In genomic region chr3:58172096-58172495, GRCm38 (mm10) we compare ENCODE assay signal across 30 mouse cellular contexts.
DNase-seq lines count a peak whose midpoint lies in the region; ATAC-seq and TF ChIP-seq lines count a peak whose summit lies in the region.
"Had no signal": no experiment of that assay in that cellular context is flagged by ENCODE, and none has a peak within 500 bp of the region (broad histone marks: within the 10 kb centered on the region; RNA-seq: fewer than 3 reads in every experiment).

No protein-coding gene starts in this region.

- no peaks in the 10 kb centered on the region for H3K27me3 ChIP-seq in intestine, embryonic 14.5 days (replicated peaks; ENCODE audit: control insufficient read depth, insufficient read depth, low read length)
- H3K27me3 ChIP-seq in intestine, postnatal 0 days (replicated peaks; ENCODE audit: control insufficient read depth, insufficient read depth, low read length): no peaks in the 10 kb centered on the region
- H3K27me3 ChIP-seq in kidney, embryonic 16.5 days (ENCODE audit: insufficient read depth, low read length): no peaks in the 10 kb centered on the region
- H3K27me3 ChIP-seq: embryonic facial prominence, embryonic 13.5 days; heart, embryonic 15.5 days; hindbrain, embryonic 13.5 days; kidney, embryonic 15.5 days; limb, embryonic 13.5 days; lung, embryonic 15.5 days; neural tube, embryonic 12.5 days had no signal

- no peak overlapping the region for H3K9ac ChIP-seq in intestine, embryonic 14.5 days (ENCODE audit: low read length)
- no peak overlapping the region for H3K9ac ChIP-seq in intestine, postnatal 0 days (ENCODE audit: low read depth, low read length)
- no peak overlapping the region for H3K9ac ChIP-seq in kidney, embryonic 16.5 days (replicated peaks; ENCODE audit: low read length)
- H3K9ac ChIP-seq: embryonic facial prominence, embryonic 13.5 days; heart, embryonic 15.5 days; hindbrain, embryonic 13.5 days; kidney, embryonic 15.5 days; limb, embryonic 13.5 days; lung, embryonic 15.5 days; neural tube, embryonic 12.5 days had no signal

- H3K9me3 ChIP-seq in intestine, embryonic 14.5 days (ENCODE audit: control insufficient read depth, low read length): no peaks in the 10 kb centered on the region
- no peaks in the 10 kb centered on the region for H3K9me3 ChIP-seq in intestine, postnatal 0 days (ENCODE audit: control insufficient read depth)
- no peaks in the 10 kb centered on the region for H3K9me3 ChIP-seq in kidney, embryonic 16.5 days (ENCODE audit: low read length)
- H3K9me3 ChIP-seq: embryonic facial prominence, embryonic 13.5 days; heart, embryonic 15.5 days; hindbrain, embryonic 13.5 days; kidney, embryonic 15.5 days; limb, embryonic 13.5 days; lung, embryonic 15.5 days; neural tube, embryonic 12.5 days had no signal

- H3K4me3 ChIP-seq in intestine, embryonic 14.5 days (ENCODE audit: low read depth, low read length): no peak overlapping the region
- no peak overlapping the region for H3K4me3 ChIP-seq in intestine, postnatal 0 days (ENCODE audit: low read depth, low read length)
- H3K4me3 ChIP-seq in embryonic fibroblast, embryonic 13.5 days (ENCODE audit: insufficient read depth, low read length): no peak overlapping the region
- no peak overlapping the region for H3K4me3 ChIP-seq in kidney, embryonic 16.5 days (ENCODE audit: low read length)
- H3K4me3 ChIP-seq: embryonic facial prominence, embryonic 13.5 days; erythroblast, embryonic 14.5 days; gastrocnemius, adult 2 months; heart, embryonic 15.5 days; hindbrain, embryonic 13.5 days; kidney, embryonic 15.5 days; layer of hippocampus, adult 2 months; limb, embryonic 13.5 days; lung, embryonic 15.5 days; myocyte; neural tube, embryonic 12.5 days had no signal

- no peak overlapping the region for H3K4me2 ChIP-seq in intestine, embryonic 14.5 days (ENCODE audit: low read length)
- H3K4me2 ChIP-seq in intestine, postnatal 0 days (replicated peaks; ENCODE audit: low read depth): no peak overlapping the region
- H3K4me2 ChIP-seq in kidney, embryonic 16.5 days (replicated peaks; ENCODE audit: low read depth, low read length): no peak overlapping the region
- H3K4me2 ChIP-seq: embryonic facial prominence, embryonic 13.5 days; heart, embryonic 15.5 days; hindbrain, embryonic 13.5 days; kidney, embryonic 15.5 days; limb, embryonic 13.5 days; liver, embryonic 11.5 days; lung, embryonic 15.5 days; midbrain, embryonic 11.5 days; neural tube, embryonic 12.5 days had no signal

- H3K36me3 ChIP-seq in intestine, embryonic 14.5 days (ENCODE audit: control insufficient read depth, insufficient read depth, low read length): no peaks in the 10 kb centered on the region
- H3K36me3 ChIP-seq in intestine, postnatal 0 days (ENCODE audit: control insufficient read depth, insufficient read depth): no peaks in the 10 kb centered on the region
- no peaks in the 10 kb centered on the region for H3K36me3 ChIP-seq in kidney, embryonic 16.5 days (ENCODE audit: insufficient read depth, low read length)
- H3K36me3 ChIP-seq: embryonic facial prominence, embryonic 13.5 days; heart, embryonic 15.5 days; hindbrain, embryonic 13.5 days; kidney, embryonic 15.5 days; limb, embryonic 13.5 days; lung, embryonic 15.5 days; neural tube, embryonic 12.5 days had no signal

- no peak for TF ChIP-seq CTCF in intestine, postnatal 0 days (IDR thresholded peaks at IDR 0.05; ENCODE audit: low read depth)
- TF ChIP-seq CTCF in embryonic fibroblast, embryonic 13.5 days (IDR thresholded peaks at IDR 0.05; ENCODE audit: borderline replicate concordance, insufficient read depth, low read length): no peak

- WGBS in intestine, embryonic 14.5 days: 85% methylated on average over 5 of the region's 5 CpGs
- 77% methylated on average over 5 of the region's 5 CpGs for WGBS in intestine, postnatal 0 days
- WGBS in kidney, embryonic 16.5 days: 84% methylated on average over 5 of the region's 5 CpGs

- peak; percentile 58 to 81 for DNase-seq in adrenal gland, adult (ENCODE audit: inconsistent age in 2 of 2, low spot score in 1 of 2)
- no peak for DNase-seq in adrenal gland, postnatal 4 days (ENCODE audit: low spot score in 2 of 2)
- peak; percentile 25 for DNase-seq in intestine, embryonic 14.5 days (ENCODE audit: low spot score)
- DNase-seq in Muller cell, postnatal 12 days (ENCODE audit: inconsistent ontology term): peak; percentile 84
- DNase-seq in ovary, postnatal 14 days (ENCODE audit: low spot score): no peak
- DNase-seq: cerebellum, adult 18-20 months; cerebellum, postnatal 10 days; gastrocnemius, adult 2 months; heart, postnatal 36 days; kidney, adult 11 months; kidney, postnatal 36 days; lung, postnatal 36 days; right cerebral cortex, postnatal 14 days; thymus, postnatal 14 days had no signal

- ATAC-seq in intestine, embryonic 14.5 days (replicated peaks; ENCODE audit: low FRiP score, low TSS enrichment, low read depth): no peak
- ATAC-seq in intestine, postnatal 0 days: no peak
- ATAC-seq in kidney, embryonic 16.5 days (ENCODE audit: low FRiP score, low TSS enrichment): no peak
- ATAC-seq: forebrain, embryonic 16.5 days had no signal

- H3K4me1 ChIP-seq in intestine, embryonic 14.5 days (replicated peaks; ENCODE audit: control insufficient read depth, insufficient read depth, low read length): 0 out of 2 replicates have a peak, but pooled peaks cover 4% of the 10 kb centered on the region
- no peaks in the 10 kb centered on the region for H3K4me1 ChIP-seq in intestine, postnatal 0 days (replicated peaks; ENCODE audit: control insufficient read depth, insufficient read depth, low read length)
- 0 out of 2 replicates have a peak, but pooled peaks cover 5% of the 10 kb centered on the region for H3K4me1 ChIP-seq in embryonic fibroblast, embryonic 13.5 days (ENCODE audit: control insufficient read depth, insufficient read depth, low read length)
- no peaks in the 10 kb centered on the region for H3K4me1 ChIP-seq in kidney, embryonic 16.5 days (ENCODE audit: insufficient read depth, low read length)
- H3K4me1 ChIP-seq: kidney, embryonic 15.5 days; neural tube, embryonic 12.5 days had no signal

- no peak for TF ChIP-seq POLR2A in embryonic fibroblast, embryonic 13.5 days (IDR thresholded peaks at IDR 0.05; ENCODE audit: low read depth, low read length)

- H3K27ac ChIP-seq in intestine, embryonic 14.5 days (ENCODE audit: low read depth): no peak overlapping the region
- H3K27ac ChIP-seq in intestine, postnatal 0 days (ENCODE audit: low read depth, low read length): no peak overlapping the region
- H3K27ac ChIP-seq in embryonic fibroblast, embryonic 13.5 days (ENCODE audit: insufficient read depth, low read length): peak overlapping the region; percentile 5; the same call in 1 of the 2 replicates
- H3K27ac ChIP-seq in kidney, embryonic 16.5 days (ENCODE audit: low read length): no peak overlapping the region
- H3K27ac ChIP-seq: embryonic facial prominence, embryonic 13.5 days; gastrocnemius, adult 2 months; heart, embryonic 15.5 days; hindbrain, embryonic 13.5 days; kidney, embryonic 15.5 days; layer of hippocampus, adult 2 months; limb, embryonic 13.5 days; lung, embryonic 15.5 days; neural tube, embryonic 12.5 days had no signal

Comparison
In these comparisons a context has a peak if more than half of its experiments do, and no peak if none do; other contexts are left out.
1. DNase-seq: peak in adrenal gland, adult (2 of 2), intestine, embryonic 14.5 days (single experiment) and Muller cell, postnatal 12 days (single experiment); none in adrenal gland, postnatal 4 days (0 of 2) and ovary, postnatal 14 days (single experiment).